Mouse (Mus musculus) testis, postnatal 10 days (tissue): ENCODE data around the gene Rab9b.

Source experiments
- DNase-seq: peaks from one replicate; pipeline ENCODE4 v3.0.0; 2021; ENCODE audit warnings: low spot score

The Rab9b gene

GRCm38 (mm10) chrX:136868061-136869040 lies at the start of gene Rab9b:
Gene Rab9b (minus strand): TSS chrX:136868755.
- DNase-seq: peak; percentile 41

- no peak for DNase-seq
These were observed 35.8 kb upstream of the Rab9b start for GRCm38 (mm10) chrX:136904369-136904768.

GRCm38 (mm10) chrX:136895757-136896156 lies 27.2 kb upstream of the Rab9b start:
- peak; percentile 38 for DNase-seq

GRCm38 (mm10) chrX:136850300-136850699 lies 18.3 kb downstream of the Rab9b start:
- DNase-seq: no peak

GRCm38 (mm10) chrX:136828610-136829009 lies 39.9 kb downstream of the Rab9b start:
- DNase-seq: no peak

- DNase-seq: no peak
These were observed 43.5 kb downstream of the Rab9b start for GRCm38 (mm10) chrX:136825016-136825415.

- no peak for DNase-seq
These were observed 46.2 kb downstream of the Rab9b start, which contains the start of gene Plp1 for GRCm38 (mm10) chrX:136822371-136822770. Gene Plp1 (plus strand): TSS chrX:136822671.

GRCm38 (mm10) chrX:136820250-136820649 lies 48.3 kb downstream of the Rab9b start:
- DNase-seq: peak; percentile 84

GRCm38 (mm10) chrX:136819752-136820151 lies 48.8 kb downstream of the Rab9b start:
- DNase-seq: no peak
